Mouse (Mus musculus) frontal cortex, postnatal 25 days (tissue): ENCODE results near the gene Fktn.
A peak's percentile ranks its signal among the peaks of the same experiment; 100 is the strongest.

Experiments
- DNase-seq, 2 experiments: peaks; one replicate each; pipeline ENCODE4 v3.0.0; 2022; ENCODE audit warnings: low spot score in 2 of 2

Gene Fktn

GRCm38 (mm10) chr4:53825821-53826605, 112.2 kb downstream of the Fktn start, which contains the start of gene Tmem38b:
Gene Tmem38b, plus strand, starts transcription at chr4:53826045.
- peak; percentile 32 to 49 for DNase-seq

GRCm38 (mm10) chr4:53826641-53827248, 112.9 kb downstream of the Fktn start:
- no peak for DNase-seq
